Mouse (Mus musculus): ENCODE measurements around the gene Herc2. TPM values are rescaled to one million over a fixed set of nuclear protein-coding genes. Genes with fewer than 3 reads are reported as not detected.

Gene Herc2
- total RNA-seq, 2 experiments from 2014 or later, result 39.4 to 54.3 TPM

- no peak for DNase-seq
Measured at GRCm38 (mm10) chr7:56066634-56067033, 16.6 kb downstream of the Herc2 start.

GRCm38 (mm10) chr7:56071724-56072123, 21.7 kb downstream of the Herc2 start:
- no peak for DNase-seq

GRCm38 (mm10) chr7:56083034-56083433, 33.0 kb downstream of the Herc2 start:
- no peak for DNase-seq

GRCm38 (mm10) chr7:56089097-56089496, 39.1 kb downstream of the Herc2 start:
- DNase-seq, result no peak

- no peak for DNase-seq
Measured at GRCm38 (mm10) chr7:56091445-56091844, 41.4 kb downstream of the Herc2 start.

GRCm38 (mm10) chr7:56102293-56102847, 52.4 kb downstream of the Herc2 start:
- no peak for DNase-seq

GRCm38 (mm10) chr7:56112999-56113398, 63.0 kb downstream of the Herc2 start:
- DNase-seq, result no peak

- peak; percentile 51 for DNase-seq
Measured at GRCm38 (mm10) chr7:56114148-56114547, 64.2 kb downstream of the Herc2 start.

GRCm38 (mm10) chr7:56120968-56121367, 71.0 kb downstream of the Herc2 start:
- DNase-seq, result no peak

- DNase-seq, result no peak
Measured at GRCm38 (mm10) chr7:56121425-56121824, 71.4 kb downstream of the Herc2 start.

GRCm38 (mm10) chr7:56128080-56128479, 78.1 kb downstream of the Herc2 start:
- no peak for DNase-seq

- no peak for DNase-seq
Measured at GRCm38 (mm10) chr7:56129577-56129976, 79.6 kb downstream of the Herc2 start.

GRCm38 (mm10) chr7:56131548-56131947, 81.6 kb downstream of the Herc2 start:
- DNase-seq, result no peak

- DNase-seq, result peak; percentile 33
Measured at GRCm38 (mm10) chr7:56138706-56139105, 88.7 kb downstream of the Herc2 start.

- DNase-seq, result no peak
Measured at GRCm38 (mm10) chr7:56146424-56146823, 96.4 kb downstream of the Herc2 start.

- no peak for DNase-seq
Measured at GRCm38 (mm10) chr7:56148925-56149324, 98.9 kb downstream of the Herc2 start.

GRCm38 (mm10) chr7:56151885-56152676, 102.1 kb downstream of the Herc2 start:
- no peak for DNase-seq

GRCm38 (mm10) chr7:56153161-56153560, 103.2 kb downstream of the Herc2 start:
- no peak for DNase-seq

- peak; percentile 32 for DNase-seq
Measured at GRCm38 (mm10) chr7:56153625-56154024, 103.6 kb downstream of the Herc2 start.

- DNase-seq, result no peak
Measured at GRCm38 (mm10) chr7:56163316-56163715, 113.3 kb downstream of the Herc2 start.

- DNase-seq, result no peak
Measured at GRCm38 (mm10) chr7:56168713-56169112, 118.7 kb downstream of the Herc2 start.

GRCm38 (mm10) chr7:56177371-56177770, 127.4 kb downstream of the Herc2 start:
- no peak for DNase-seq

- DNase-seq, result peak; percentile 41
Measured at GRCm38 (mm10) chr7:56191041-56191440, 141.0 kb downstream of the Herc2 start.

- DNase-seq, result no peak
Measured at GRCm38 (mm10) chr7:56191661-56192060, 141.7 kb downstream of the Herc2 start.
